Mouse (Mus musculus) T-helper 2 cell (primary cell): ENCODE data around the gene Atp11a.

Experiments used
- in situ Hi-C: fragments of 300-600 bp; cut with MboI, MseI; formaldehyde crosslinking; loops from one replicate; pipeline ENCODE4 v1.15.1; 2025; ENCODE audit warnings: high pct_unique_total_duplicates

Gene Atp11a

GRCm38 (mm10) chr8:12769296-12769695, 12.5 kb downstream of the Atp11a start:
- in situ Hi-C loops: loop anchor here (5.0 kb wide), 1 partner anchor 107 kb away; no protein-coding TSS in a partner anchor

GRCm38 (mm10) chr8:12772319-12772718, 15.5 kb downstream of the Atp11a start:
- in situ Hi-C loops: no loop called here

GRCm38 (mm10) chr8:12773914-12774313, 17.1 kb downstream of the Atp11a start:
- in situ Hi-C loops: no loop called here

GRCm38 (mm10) chr8:12774872-12775298, 18.1 kb downstream of the Atp11a start:
- in situ Hi-C loops: no loop called here

- in situ Hi-C loops: no loop called here
Measured at GRCm38 (mm10) chr8:12775302-12775975, 18.6 kb downstream of the Atp11a start.

GRCm38 (mm10) chr8:12776166-12776565, 19.4 kb downstream of the Atp11a start:
- in situ Hi-C loops: no loop called here

GRCm38 (mm10) chr8:12777171-12777570, 20.4 kb downstream of the Atp11a start:
- in situ Hi-C loops: no loop called here

- in situ Hi-C loops: no loop called here
Measured at GRCm38 (mm10) chr8:12779541-12779940, 22.7 kb downstream of the Atp11a start.

GRCm38 (mm10) chr8:12785508-12785907, 28.7 kb downstream of the Atp11a start:
- in situ Hi-C loops: no loop called here

GRCm38 (mm10) chr8:12786261-12786957, 29.6 kb downstream of the Atp11a start:
- in situ Hi-C loops: no loop called here

- in situ Hi-C loops: no loop called here
Measured at GRCm38 (mm10) chr8:12786958-12787301, 30.1 kb downstream of the Atp11a start.

GRCm38 (mm10) chr8:12787427-12787826, 30.6 kb downstream of the Atp11a start:
- in situ Hi-C loops: no loop called here

GRCm38 (mm10) chr8:12788695-12789094, 31.9 kb downstream of the Atp11a start:
- in situ Hi-C loops: no loop called here

GRCm38 (mm10) chr8:12795011-12795671, 38.3 kb downstream of the Atp11a start:
- in situ Hi-C loops: no loop called here

GRCm38 (mm10) chr8:12799099-12799498, 42.3 kb downstream of the Atp11a start:
- in situ Hi-C loops: no loop called here

GRCm38 (mm10) chr8:12799832-12800231, 43.0 kb downstream of the Atp11a start:
- in situ Hi-C loops: no loop called here

- in situ Hi-C loops: no loop called here
Measured at GRCm38 (mm10) chr8:12800246-12800645, 43.4 kb downstream of the Atp11a start.

- in situ Hi-C loops: no loop called here
Measured at GRCm38 (mm10) chr8:12801586-12801985, 44.8 kb downstream of the Atp11a start.

- in situ Hi-C loops: no loop called here
Measured at GRCm38 (mm10) chr8:12803121-12803520, 46.3 kb downstream of the Atp11a start.

- in situ Hi-C loops: no loop called here
Measured at GRCm38 (mm10) chr8:12804909-12805308, 48.1 kb downstream of the Atp11a start.

- in situ Hi-C loops: no loop called here
Measured at GRCm38 (mm10) chr8:12805569-12805968, 48.8 kb downstream of the Atp11a start.

- in situ Hi-C loops: no loop called here
Measured at GRCm38 (mm10) chr8:12808018-12808417, 51.2 kb downstream of the Atp11a start.

GRCm38 (mm10) chr8:12809516-12809915, 52.7 kb downstream of the Atp11a start:
- in situ Hi-C loops: no loop called here
